Mouse (Mus musculus): ENCODE measurements at regions not wholly inside any gene's neighbourhood (a gene's known extent, or its start where the extent isn't known, plus 50 kb on each side); places are given as distances from the start of the nearest gene placed in this dataset.

GRCm38 (mm10) chr9:30520853-30521439 is 94.0 kb downstream of the Snx19 start:
- DNase-seq, result no peak

DNA sequence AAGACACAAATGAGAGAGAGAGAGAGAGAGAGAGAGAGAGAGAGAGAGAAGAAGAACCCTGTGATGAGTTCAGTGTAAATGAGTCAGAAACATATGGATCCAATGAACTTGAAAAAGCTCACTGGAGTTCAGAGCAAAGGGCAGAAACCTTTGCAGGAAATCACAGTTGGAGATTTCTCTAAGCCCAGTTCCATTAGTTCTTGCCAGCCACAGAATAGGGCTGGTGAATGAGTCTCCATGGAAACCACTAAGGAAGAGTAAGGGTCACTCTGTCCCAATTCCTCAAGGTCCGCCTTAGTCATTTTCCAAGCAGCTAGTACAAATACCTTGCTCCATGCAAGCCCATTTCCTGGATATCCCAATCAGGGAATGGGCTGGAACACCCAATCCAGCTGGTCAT is 93.2 kb downstream of the Snx19 start:
- no peak for DNase-seq

DNA sequence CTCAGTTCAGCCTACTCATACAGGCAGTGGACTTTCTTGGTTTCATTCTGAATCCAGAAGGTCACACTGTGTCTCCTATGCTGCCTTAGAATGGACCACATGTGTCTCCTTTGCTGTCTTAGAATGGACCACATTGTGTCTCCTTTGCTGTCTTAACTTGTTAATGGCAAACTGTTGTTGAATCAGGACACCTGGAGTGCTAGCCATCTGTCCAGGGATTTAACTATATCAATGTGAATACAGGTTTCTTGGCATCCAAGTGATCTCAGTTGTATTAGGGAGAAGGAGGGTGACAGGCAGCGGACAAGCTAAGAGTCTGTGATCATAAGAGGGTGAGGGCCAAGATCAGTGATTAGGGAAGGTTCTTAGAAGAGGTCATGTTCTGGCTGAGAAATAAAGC is 92.3 kb downstream of the Snx19 start:
- DNase-seq, result no peak
